ENCODE assay signal across 32 mouse cellular contexts in the genomic region with DNA sequence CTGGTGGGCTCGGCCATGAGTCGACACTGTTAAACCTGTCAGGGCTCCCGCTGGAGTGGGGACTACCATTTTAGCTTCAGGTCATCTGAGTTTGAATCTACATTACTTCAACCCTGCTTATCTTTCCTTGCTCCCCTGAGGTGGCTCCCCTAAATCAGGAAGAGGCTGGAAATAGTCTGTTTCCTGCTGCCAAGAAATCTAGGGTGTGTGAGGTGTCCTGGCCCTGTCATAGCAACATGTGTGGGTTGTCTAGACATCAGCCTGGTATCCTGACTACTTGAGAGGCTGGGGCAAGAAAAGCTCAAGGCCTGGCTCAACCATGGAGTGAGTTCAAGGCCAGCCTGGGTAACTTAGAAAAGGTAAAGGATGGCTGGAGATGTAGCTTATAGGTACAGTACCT. TPM values are rescaled to one million over a fixed set of nuclear protein-coding genes. Genes with fewer than 3 reads are reported as not detected.
DNase-seq lines count a peak whose midpoint lies in the region; ATAC-seq and TF ChIP-seq lines count a peak whose summit lies in the region.
"Had no signal": no experiment of that assay in that cellular context is flagged by ENCODE, and none has a peak within 500 bp of the region (broad histone marks: within the 10 kb centered on the region; RNA-seq: fewer than 3 reads in every experiment).

No protein-coding gene starts in this region.

- no peaks in the 10 kb centered on the region for H3K9me3 ChIP-seq in heart, embryonic 16.5 days (replicated peaks; ENCODE audit: control insufficient read depth, low read length)
- H3K9me3 ChIP-seq in kidney, embryonic 16.5 days (ENCODE audit: low read length), result no peaks in the 10 kb centered on the region
- H3K9me3 ChIP-seq in lung, embryonic 16.5 days (ENCODE audit: control insufficient read depth, low read length), result no peaks in the 10 kb centered on the region
- H3K9me3 ChIP-seq: G1E; hindbrain, embryonic 12.5 days; intestine, embryonic 15.5 days; liver, embryonic 12.5 days; midbrain, embryonic 12.5 days; neural tube, embryonic 12.5 days had no signal

- no peak for DNase-seq in gastrocnemius, adult 2 months
- no peak for DNase-seq in gastrocnemius, postnatal 14 days
- no peak for DNase-seq in heart, postnatal 10 days
- DNase-seq in kidney, postnatal 4 days, result no peak
- no peak for DNase-seq in lung, adult 2 months
- DNase-seq: adrenal gland, adult 8-10 months; cerebellum, adult 2 months; cerebellum, postnatal 14 days; forebrain, postnatal 0 days; gastrocnemius, postnatal 10 days; liver, postnatal 0 days; right cerebral cortex, adult 18-20 months; thymus, adult 18-20 months; thymus, postnatal 25 days had no signal

- no peaks in the 10 kb centered on the region for H3K36me3 ChIP-seq in heart, embryonic 16.5 days (ENCODE audit: control insufficient read depth, insufficient read depth)
- H3K36me3 ChIP-seq in kidney, embryonic 16.5 days (ENCODE audit: insufficient read depth, low read length), result no peaks in the 10 kb centered on the region
- H3K36me3 ChIP-seq in lung, embryonic 16.5 days (ENCODE audit: control insufficient read depth, insufficient read depth, low read length), result no peaks in the 10 kb centered on the region
- H3K36me3 ChIP-seq: G1E; hindbrain, embryonic 12.5 days; intestine, embryonic 15.5 days; limb, embryonic 13.5 days; liver, embryonic 12.5 days; midbrain, embryonic 12.5 days; neural tube, embryonic 12.5 days had no signal

- H3K27me3 ChIP-seq in heart, embryonic 16.5 days (ENCODE audit: control insufficient read depth, insufficient read depth, low read length), result no peaks in the 10 kb centered on the region
- no peaks in the 10 kb centered on the region for H3K27me3 ChIP-seq in kidney, embryonic 16.5 days (ENCODE audit: insufficient read depth, low read length)
- no peaks in the 10 kb centered on the region for H3K27me3 ChIP-seq in lung, embryonic 16.5 days (ENCODE audit: control insufficient read depth, insufficient read depth, low read depth, low read length)
- H3K27me3 ChIP-seq: hindbrain, embryonic 12.5 days; intestine, embryonic 15.5 days; liver, embryonic 12.5 days; midbrain, embryonic 12.5 days; neural tube, embryonic 12.5 days had no signal

- no peaks in the 10 kb centered on the region for H3K4me1 ChIP-seq in heart, embryonic 16.5 days (ENCODE audit: control insufficient read depth, insufficient read depth, low read length)
- H3K4me1 ChIP-seq in kidney, embryonic 16.5 days (ENCODE audit: insufficient read depth, low read length), result peaks cover 13% of the 10 kb centered on the region
- H3K4me1 ChIP-seq in lung, embryonic 16.5 days (replicated peaks; ENCODE audit: control insufficient read depth, insufficient read depth, low read length), result 0 out of 2 replicates have a peak, but pooled peaks cover 6% of the 10 kb centered on the region
- H3K4me1 ChIP-seq in lung, adult 2 months (ENCODE audit: control insufficient read depth, insufficient read depth, low read length), result peaks cover 13% of the 10 kb centered on the region
- H3K4me1 ChIP-seq: hindbrain, embryonic 12.5 days; intestine, embryonic 15.5 days; liver, embryonic 12.5 days; midbrain, embryonic 12.5 days; neural tube, embryonic 12.5 days had no signal

- intact Hi-C loops in gastrocnemius, adult 2 months (cut with DNase I), result no loop called here
- intact Hi-C loops in gastrocnemius, postnatal 14 days (cut with DNase I; ENCODE audit: low total_unique reads), result no loop called here
- intact Hi-C loops in heart, postnatal 10 days (cut with DNase I), result no loop called here

- peak overlapping the region; percentile 29 for H3K27ac ChIP-seq in gastrocnemius, adult 2 months
- peak overlapping the region; percentile 17; the same call in 1 of the 2 replicates for H3K27ac ChIP-seq in heart, embryonic 16.5 days (ENCODE audit: low read length)
- H3K27ac ChIP-seq in kidney, embryonic 16.5 days (ENCODE audit: low read length), result peak overlapping the region; percentile 73; the same call in 1 of the 2 replicates
- H3K27ac ChIP-seq in lung, embryonic 16.5 days (ENCODE audit: low read length), result peak overlapping the region; percentile 62
- H3K27ac ChIP-seq: hindbrain, embryonic 12.5 days; hindbrain, postnatal 0 days; intestine, embryonic 15.5 days; layer of hippocampus, adult 2 months; left cerebral cortex, adult 2 months; liver, embryonic 12.5 days; midbrain, embryonic 12.5 days; neural tube, embryonic 12.5 days; stomach, postnatal 0 days had no signal

- no peak for TF ChIP-seq CTCF in gastrocnemius, adult 2 months (IDR thresholded peaks at IDR 0.05)
- no peak for TF ChIP-seq CTCF in lung, adult 2 months (IDR thresholded peaks at IDR 0.05; ENCODE audit: insufficient read depth, low read length)

- 75% methylated on average over 3 of the region's 3 CpGs for WGBS in heart, embryonic 16.5 days
- WGBS in kidney, embryonic 16.5 days, result 72% methylated on average over 3 of the region's 3 CpGs
- WGBS in lung, embryonic 16.5 days, result 75% methylated on average over 3 of the region's 3 CpGs
- WGBS in lung, adult 2 months, result 50% methylated on average over 3 of the region's 3 CpGs

- H3K4me2 ChIP-seq in heart, embryonic 16.5 days (ENCODE audit: low read depth, low read length), result no peak overlapping the region
- no peak overlapping the region for H3K4me2 ChIP-seq in kidney, embryonic 16.5 days (replicated peaks; ENCODE audit: low read depth, low read length)
- no peak overlapping the region for H3K4me2 ChIP-seq in lung, embryonic 16.5 days (ENCODE audit: low read depth, low read length)
- H3K4me2 ChIP-seq: hindbrain, embryonic 12.5 days; intestine, embryonic 15.5 days; limb, embryonic 13.5 days; liver, embryonic 12.5 days; midbrain, embryonic 12.5 days; neural tube, embryonic 12.5 days had no signal

- H3K4me3 ChIP-seq in gastrocnemius, adult 2 months, result no peak overlapping the region
- H3K4me3 ChIP-seq in heart, embryonic 16.5 days (ENCODE audit: low read length), result no peak overlapping the region
- no peak overlapping the region for H3K4me3 ChIP-seq in kidney, embryonic 16.5 days (ENCODE audit: low read length)
- no peak overlapping the region for H3K4me3 ChIP-seq in lung, embryonic 16.5 days (ENCODE audit: low read length)
- H3K4me3 ChIP-seq in lung, adult 2 months (replicated peaks; ENCODE audit: extremely low read depth, low read depth, low read length), result no peak overlapping the region
- H3K4me3 ChIP-seq: erythroblast, embryonic 14.5 days; hindbrain, embryonic 12.5 days; intestine, embryonic 15.5 days; layer of hippocampus, adult 2 months; left cerebral cortex, adult 2 months; limb, embryonic 13.5 days; liver, embryonic 12.5 days; megakaryocyte, embryonic 14.5 days; midbrain, embryonic 12.5 days; myocyte; neural tube, embryonic 12.5 days had no signal

- H3K9ac ChIP-seq in heart, embryonic 16.5 days (ENCODE audit: low read length), result no peak overlapping the region
- no peak overlapping the region for H3K9ac ChIP-seq in kidney, embryonic 16.5 days (replicated peaks; ENCODE audit: low read length)
- no peak overlapping the region for H3K9ac ChIP-seq in lung, embryonic 16.5 days (ENCODE audit: low read length)
- H3K9ac ChIP-seq: forebrain, postnatal 0 days; hindbrain, embryonic 12.5 days; intestine, embryonic 15.5 days; limb, embryonic 13.5 days; liver, embryonic 12.5 days; liver, postnatal 0 days; midbrain, embryonic 12.5 days; neural tube, embryonic 12.5 days had no signal

- TF ChIP-seq POLR2A in lung, adult 2 months (IDR thresholded peaks at IDR 0.05; ENCODE audit: borderline replicate concordance, extremely low read depth, low read depth, low read length), result no peak

- no peak for ATAC-seq in heart, embryonic 16.5 days (replicated peaks; ENCODE audit: extremely low read depth, insufficient read depth, low FRiP score)
- ATAC-seq in kidney, embryonic 16.5 days (ENCODE audit: low FRiP score, low TSS enrichment), result no peak
- no peak for ATAC-seq in lung, embryonic 16.5 days (ENCODE audit: low read depth)
- ATAC-seq: forebrain, postnatal 0 days; hindbrain, postnatal 0 days; intestine, embryonic 15.5 days; liver, embryonic 12.5 days; liver, postnatal 0 days had no signal

RNA-seq across cellular contexts. Expression of a gene that starts 24.6 kb away (rescaled TPM):
- 10 to 100 TPM; 17.6 to 31.6 TPM for total RNA-seq in gastrocnemius, adult 2 months (2021)
- total RNA-seq in gastrocnemius, postnatal 14 days (2021), result 100 to 1,000 TPM; 123 to 198 TPM
- polyA plus RNA-seq in heart, embryonic 16.5 days (2015; fragmentation: Nextera tagmentation; extraction: Ambion mirVana), result 285 and 435 TPM in 2 replicates
- total RNA-seq in heart, postnatal 10 days (2021), result 100 to 1,000 TPM; 610 to 981 TPM
- polyA plus RNA-seq in kidney, embryonic 16.5 days (2015; fragmentation: Nextera tagmentation; extraction: Ambion mirVana), result 35.9 and 46.1 TPM in 2 replicates
- 570 and 624 TPM in 2 replicates for polyA plus RNA-seq in lung, embryonic 16.5 days (2015; fragmentation: Nextera tagmentation; extraction: Ambion mirVana)
- 311 and 510 TPM in 2 replicates for polyA plus RNA-seq in lung, adult 2 months (2012; rRNA removed)
- total RNA-seq: granulocyte monocyte progenitor cell, adult 5-6 weeks had no signal
- polyA plus RNA-seq: erythroblast, embryonic 14.5 days; G1E had no signal

Comparison
In these comparisons a context has a peak if more than half of its experiments do, and no peak if none do; other contexts are left out.
1. H3K27ac ChIP-seq: peak in every context shown above with its lines; median percentile 73 in kidney, embryonic 16.5 days; 62 in lung, embryonic 16.5 days; 29 in gastrocnemius, adult 2 months; 17 in heart, embryonic 16.5 days.